Mouse (Mus musculus): ENCODE data around the gene Ebf1.

DNA sequence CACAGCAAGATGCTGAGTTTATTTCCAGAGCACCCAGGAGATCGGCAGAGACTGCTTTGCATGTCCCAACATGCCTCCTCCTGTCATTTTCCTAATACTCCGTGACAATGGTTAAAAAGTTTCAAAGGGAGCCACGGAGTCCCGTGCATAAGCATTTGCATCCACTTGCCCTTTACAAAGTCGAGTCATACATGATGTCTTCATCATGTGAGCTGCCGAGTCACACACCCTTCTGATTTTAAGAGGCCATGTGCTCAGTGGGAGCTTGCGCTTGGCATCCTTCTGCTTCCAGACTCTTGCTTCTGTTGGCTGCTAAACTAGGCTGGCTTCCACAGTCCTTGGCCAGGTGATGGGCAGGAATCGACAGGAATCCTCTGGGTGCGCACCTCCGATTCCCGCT is 336.7 kb downstream of the Ebf1 start:
- TF ChIP-seq EP300 (IDR thresholded peaks at IDR 0.05; ENCODE audit: low read depth): no peak
- no peak for TF ChIP-seq CTCF (IDR thresholded peaks at IDR 0.05; ENCODE audit: low read depth)
